Mouse (Mus musculus) ovary, adult 18-20 months (tissue): ENCODE measurements at regions not wholly inside any gene's neighbourhood (a gene's known extent, or its start where the extent isn't known, plus 50 kb on each side); places are given as distances from the start of the nearest gene placed in this dataset.

ENCODE experiments used
- DNase-seq: peaks from one replicate; pipeline ENCODE4 v3.0.0; 2022; ENCODE audit warnings: low spot score, mixed read lengths

DNA sequence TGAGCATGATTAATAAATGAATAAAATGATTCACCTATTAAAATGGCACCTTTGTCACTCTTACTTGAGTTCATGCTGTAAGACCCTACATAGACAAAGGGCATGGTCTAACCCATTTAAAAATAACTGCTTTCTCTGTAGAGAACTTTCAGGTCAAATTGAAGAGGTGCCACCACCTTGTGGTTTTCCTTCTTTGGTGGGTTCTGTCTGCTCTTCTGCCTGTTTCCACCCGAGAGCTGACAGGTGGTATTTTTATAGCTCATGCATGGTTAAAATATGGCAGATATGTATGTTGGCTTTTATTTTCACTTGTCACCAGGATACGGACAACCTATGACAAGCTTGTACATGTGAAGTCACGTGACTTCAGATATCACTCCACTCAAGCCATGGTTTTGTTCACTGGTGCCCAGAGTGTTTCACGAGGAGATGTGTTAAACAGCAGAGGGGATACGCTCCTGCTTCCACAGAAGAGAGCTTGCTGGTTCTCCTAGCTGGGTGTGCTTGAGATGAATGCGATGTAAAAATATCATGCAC is 794.3 kb upstream of the Car8 start:
- no peak for DNase-seq

DNA sequence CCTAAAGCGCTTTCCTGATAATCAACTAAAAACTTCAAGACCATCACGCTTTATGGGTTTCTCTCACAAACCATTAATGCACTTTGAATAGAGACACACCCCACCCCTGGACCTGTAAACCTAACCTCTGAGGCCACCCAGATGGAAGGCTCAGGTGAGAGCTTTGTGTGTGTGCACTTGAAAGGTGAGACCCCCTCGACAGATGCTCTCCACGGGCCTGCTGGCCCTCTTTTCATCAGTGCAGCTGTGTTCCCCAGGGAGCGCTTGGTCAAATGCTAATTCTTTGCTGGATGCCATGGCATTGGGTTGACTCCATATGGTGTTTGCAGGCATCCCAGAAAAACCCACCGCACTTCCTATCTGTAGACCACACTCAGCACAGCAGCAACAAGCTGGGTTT is 792.8 kb upstream of the Car8 start:
- DNase-seq: no peak

DNA sequence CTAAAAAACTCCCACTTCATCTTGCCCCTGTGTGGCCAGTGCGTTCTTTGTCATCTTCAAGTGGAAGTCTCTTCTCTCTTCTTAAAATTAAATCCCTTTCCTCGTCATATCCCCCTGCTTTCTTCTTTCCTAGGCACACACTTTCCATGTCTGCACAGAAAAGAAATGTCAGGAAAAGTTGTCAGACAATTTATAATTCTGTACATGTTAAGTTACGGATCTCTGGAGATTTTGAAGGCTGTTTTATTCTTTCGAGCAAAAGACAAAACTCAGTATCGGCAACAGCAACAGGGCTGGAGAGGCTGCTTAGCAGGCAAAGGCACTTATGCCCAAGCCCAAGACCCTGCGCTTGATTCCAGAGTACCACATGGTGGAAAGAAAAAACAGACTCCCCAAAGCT is 790.1 kb upstream of the Car8 start:
- no peak for DNase-seq

DNA sequence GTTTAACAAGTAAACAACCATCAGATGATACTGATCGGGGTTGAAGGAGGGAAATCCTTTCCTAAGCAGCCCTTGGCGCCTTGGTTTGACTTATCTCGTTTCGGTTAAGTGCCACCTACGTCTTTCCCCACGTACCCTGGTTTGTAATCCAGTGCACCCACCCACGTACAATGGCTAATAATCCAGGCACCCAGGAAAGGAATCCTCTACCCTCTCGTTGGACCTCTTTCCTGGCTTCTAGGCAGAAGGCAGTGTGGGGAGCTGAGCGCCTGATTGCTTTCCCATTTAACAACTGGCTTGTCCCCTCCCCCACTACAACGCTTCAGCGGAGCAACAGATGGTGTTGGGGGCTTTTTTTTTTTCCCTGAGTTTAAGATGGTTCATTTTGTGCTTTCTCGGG is 789.6 kb upstream of the Car8 start:
- no peak for DNase-seq

DNA sequence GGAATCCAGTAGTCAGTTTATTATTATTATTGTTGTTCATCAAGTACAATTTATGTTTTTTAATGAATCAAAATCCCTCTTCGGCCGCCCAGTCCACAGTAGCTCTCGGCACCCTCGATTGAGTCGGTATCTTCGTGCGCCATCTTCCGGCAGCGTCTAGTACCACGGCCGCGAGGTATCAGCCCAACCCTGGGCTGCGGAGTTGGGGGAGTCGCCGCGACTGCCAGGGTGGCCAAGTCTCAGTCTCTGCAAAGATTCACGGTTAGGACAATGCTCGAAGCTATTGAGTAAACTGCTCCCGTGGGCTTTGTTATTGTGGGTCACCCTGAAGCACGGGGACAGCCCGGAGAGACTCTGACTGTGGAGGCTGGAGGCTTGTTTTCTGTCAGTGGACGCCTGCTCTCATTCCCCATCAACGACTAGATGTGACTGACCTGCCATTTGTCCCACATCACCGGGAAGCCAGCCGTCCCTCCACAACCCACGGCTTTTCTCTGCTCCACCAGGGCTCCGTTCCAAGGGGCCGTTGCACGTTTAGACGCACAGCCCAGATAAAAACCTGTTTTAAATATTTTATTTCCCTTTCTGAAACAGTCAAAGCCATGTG is 789.1 kb upstream of the Car8 start:
- peak; percentile 32 for DNase-seq

DNA sequence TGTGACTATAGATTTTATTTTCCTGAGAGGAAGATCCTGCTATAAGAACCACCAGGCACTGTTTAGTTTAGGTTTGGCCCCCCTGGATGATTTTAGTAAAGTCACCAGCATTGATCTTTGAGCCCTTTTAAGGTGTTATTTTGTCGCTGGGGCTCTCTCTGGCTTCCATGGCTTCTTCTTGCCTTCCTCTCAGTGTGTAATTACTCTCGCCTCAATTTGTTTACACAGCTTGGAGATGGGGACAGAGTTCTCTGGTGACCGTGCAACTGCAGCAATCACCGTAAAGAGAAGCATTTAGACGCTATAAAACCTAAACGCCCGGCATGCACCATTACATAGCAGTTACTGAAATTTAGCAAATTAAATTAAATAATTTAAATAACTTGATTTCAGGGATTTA is 788.5 kb upstream of the Car8 start:
- DNase-seq: no peak

DNA sequence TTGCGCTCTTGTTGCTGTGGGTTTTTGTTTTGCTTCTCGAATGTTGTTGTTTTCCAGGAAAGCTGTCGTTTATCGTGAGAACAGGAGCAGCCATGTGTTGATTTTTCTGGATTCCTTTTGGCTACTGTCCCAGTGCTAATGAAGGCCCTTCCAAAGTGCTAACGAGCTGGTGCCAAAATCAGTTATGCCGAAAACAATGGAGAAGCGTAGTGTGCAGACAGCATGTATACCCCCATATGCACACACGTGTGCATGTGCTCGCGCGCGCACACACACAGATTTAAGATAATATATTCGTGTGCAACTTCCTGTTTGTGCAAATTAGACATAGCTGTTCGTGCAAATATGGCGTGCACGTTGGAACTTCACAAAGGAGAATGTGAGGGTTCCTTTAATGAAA is 788.0 kb upstream of the Car8 start:
- no peak for DNase-seq

DNA sequence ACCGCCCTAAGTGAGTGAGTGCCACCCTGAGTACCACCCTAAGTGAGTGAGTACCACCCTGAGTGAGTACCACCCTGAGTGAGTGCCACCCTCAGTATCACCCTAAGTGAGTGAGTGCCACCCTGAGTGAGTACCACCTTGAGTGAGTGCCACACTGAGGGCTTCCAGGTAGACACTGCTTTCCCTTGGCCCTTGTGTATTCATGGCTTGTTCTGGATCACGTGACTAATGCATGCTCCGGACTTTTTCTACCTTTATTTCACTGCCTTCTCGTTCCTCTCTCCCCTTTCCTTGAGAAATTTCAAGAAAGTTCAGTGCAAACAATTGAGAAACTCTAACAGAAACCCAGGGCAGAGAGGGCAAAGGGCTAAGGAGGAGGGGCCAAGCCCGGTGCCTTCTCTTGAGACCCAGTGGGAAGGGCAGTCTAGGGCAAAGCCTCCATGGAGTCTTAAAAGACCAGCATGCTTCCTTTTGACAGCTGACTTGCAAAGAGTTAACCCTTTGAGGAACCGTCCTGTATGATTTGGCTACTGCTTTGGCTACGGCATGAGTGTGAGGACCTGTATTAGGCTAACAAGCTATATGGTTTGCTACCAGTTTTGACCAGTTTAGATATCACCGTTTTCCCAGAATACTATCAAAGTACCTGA is 787.1 kb upstream of the Car8 start:
- DNase-seq: no peak

DNA sequence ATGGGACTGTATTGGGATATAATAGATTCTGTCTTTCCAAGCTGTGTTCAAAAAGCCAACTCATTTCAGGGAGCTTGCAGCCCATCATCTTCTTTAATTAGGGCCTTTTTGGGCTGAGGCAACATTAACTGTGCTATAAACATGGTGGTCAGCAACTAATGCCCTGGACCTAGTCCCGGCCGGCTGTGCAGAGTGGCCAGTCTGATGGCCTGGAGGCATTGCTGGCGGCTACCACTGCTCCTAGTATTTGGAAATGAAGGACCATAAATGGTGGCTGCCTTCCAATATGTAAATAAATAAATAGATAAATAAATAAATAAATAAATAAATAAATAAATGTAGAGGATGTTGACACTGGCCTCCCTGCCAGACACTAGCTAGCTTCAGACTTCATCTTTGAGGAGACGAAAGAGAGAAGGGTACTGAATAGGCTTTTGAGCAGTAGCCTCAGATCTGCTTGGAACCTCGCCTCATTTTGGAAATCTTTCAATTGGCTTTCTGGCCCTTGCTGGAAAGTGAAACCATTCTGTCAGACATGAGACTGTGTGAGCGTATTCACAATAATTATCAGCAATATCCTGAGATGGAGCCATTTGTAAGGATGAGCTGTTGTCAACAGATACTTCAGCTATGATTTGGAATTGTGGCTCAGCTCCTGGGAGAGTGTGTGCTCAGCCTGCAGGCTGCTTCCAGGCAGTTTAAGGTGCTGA is 785.5 kb upstream of the Car8 start:
- DNase-seq: no peak

DNA sequence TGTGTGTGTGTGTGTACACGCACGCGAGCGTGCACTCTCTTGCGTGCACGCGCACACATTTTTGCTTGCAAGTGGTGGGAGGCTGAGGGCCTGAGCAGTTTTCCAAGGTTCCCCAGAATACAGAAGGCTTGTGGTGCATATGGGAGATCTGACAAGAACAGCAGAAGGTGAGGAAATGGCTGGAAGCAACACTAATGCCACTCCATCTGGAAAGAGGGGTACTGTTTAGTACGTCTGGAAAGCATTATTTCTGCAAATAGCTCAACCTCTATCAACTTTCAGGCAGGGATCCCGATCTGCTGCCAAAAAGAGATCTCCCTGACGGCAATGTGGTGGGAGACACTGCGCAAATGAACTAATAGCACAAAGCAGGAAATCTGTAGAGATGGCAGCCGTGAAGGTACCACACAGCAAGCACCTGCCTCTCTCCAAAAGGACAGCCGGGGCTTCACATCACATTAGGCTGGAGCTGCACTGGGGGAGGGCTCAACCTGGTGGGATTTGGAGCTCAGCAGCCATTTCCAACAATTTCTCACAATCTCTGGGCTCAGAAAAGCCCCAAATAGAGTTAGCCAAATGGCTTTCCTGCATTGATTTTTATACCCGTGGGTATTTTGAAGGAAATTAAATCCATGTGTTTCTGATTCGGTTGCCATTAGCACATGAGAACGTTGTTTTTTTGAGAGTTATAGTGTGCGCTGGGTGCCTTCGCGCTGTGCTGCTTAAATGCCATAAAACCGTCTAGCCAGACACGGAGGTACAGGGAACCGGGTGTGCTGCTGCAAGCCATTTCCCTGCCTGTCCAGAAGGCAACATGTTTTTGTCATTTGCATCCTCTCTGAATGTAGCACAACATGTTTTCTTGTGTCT is 780.6 kb upstream of the Car8 start:
- DNase-seq: no peak

DNA sequence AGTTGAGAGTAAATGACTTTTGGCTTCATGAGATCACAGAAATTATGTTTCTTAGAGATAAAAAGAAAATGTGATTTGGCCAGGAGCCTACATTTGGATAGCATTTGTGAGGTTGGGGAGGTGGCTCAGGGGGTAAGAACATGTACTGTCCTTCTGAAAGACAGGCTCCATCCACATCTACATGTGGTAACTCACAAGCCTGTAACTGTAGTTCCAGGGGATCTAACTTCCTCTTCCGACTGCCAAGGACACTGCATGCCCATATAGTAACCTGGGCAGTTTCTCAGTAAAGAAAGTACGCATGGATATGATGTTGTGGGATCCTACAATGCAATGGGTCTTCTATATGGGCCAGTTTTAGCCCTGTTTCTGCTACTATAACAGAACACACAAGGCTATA is 779.4 kb upstream of the Car8 start:
- no peak for DNase-seq

DNA sequence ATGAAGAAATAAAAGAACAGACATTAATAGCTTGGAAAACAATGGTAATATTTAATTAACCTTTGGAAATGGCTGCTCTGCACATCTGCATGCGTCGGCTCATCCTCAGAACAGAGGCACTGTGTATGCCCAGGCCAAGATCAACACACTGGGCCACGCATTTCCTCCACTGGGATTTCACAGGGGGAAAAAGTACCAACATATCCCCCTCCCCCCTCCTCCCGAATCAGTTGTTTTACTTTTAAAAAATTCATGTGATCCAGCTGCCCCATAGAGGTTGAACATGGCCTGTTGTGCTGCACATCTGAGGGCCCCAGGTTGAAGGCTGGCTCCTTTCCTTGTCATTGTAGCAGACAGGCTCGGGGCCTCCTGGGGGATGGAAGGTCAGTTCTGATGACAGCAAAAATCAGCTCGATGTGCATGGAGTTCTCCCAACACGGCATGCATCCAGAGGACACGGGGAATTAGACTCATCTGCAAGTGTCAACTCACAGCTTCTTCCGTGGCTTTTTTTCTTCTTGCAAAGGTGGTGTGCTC is 777.7 kb upstream of the Car8 start:
- no peak for DNase-seq

DNA sequence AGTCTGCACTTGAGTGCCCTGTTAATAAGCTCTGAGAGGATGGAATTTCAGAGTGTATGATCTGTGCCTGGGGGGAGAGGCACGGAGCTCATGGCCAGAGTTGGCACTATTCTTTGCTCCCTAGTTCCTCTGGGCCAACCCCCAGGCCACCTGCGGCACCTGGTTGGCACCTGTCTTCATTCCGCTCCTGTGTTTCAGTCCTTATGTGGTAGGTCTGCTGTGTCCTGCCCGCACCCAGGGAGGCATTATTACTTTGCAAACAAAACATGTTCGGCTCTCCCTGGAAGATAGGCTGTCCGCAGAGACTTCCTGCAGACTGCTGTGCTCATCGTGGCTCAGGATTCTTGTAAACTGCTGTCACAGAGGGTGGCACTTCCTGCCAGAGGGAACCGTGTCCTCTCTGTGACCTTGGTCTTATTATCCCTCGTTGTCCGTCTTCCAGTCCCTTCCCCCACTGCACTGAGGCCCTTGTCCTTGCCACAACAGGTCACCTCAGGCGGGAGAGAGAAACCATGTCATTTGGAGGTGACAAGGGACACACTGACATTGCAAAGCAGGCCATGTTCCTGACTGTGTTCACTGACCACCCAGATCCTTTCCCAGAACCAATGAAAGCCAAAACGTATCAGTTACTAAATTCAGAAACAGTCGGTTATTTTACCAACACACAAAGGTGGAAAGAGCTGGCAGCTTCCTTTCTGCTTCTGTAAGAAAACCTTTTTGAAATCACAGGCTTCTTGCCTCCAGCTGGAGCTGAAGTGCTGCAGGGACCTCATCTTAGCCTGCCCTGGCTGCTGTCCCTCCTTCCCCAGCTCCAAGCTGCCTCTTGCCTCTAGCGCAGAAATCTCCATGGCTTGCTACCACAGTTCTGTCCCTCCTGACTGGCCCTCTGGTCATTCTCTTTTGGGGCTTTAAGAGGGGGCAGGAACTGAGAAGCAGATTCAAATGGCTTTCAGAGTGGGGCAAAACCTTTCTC is 777.0 kb upstream of the Car8 start:
- DNase-seq: no peak

DNA sequence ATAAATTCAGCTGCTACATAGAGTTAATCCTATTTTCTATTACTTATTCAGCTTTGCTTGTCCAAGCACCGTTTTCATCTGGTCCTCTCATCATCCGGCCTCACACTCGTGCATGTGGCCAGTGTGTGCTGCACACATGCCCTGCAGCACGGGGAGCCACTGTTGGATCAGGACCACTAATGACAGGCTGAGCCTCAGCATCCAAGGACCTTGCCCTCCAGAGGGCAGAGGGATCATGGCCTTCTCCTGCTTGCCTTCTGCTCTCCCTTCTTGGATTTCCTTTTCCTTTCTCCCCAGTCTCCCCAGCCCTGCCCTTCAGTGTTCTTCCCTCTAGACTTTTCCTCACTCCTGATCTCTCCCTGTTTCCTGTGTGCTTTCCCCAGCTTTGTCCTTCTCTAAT is 776.1 kb upstream of the Car8 start:
- DNase-seq: no peak

DNA sequence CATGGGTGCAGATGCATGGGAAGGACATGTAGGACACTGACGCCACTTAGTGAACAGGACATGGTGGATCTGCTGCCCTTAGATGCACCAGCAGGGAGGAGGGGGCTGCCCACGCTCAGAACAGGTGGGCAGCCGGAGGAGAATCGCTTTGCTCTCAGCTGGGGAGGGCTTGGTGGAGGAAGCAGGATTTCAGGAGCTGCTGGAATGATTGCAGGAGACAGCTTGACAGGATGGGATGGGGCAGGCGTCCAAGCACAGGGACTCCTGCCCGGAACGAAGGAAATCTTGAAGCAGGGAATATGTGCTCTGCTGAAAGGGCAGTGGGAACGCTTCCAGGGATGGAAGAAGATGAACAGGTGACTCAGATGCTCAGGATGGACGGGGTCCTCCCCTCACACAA is 773.9 kb upstream of the Car8 start:
- no peak for DNase-seq

DNA sequence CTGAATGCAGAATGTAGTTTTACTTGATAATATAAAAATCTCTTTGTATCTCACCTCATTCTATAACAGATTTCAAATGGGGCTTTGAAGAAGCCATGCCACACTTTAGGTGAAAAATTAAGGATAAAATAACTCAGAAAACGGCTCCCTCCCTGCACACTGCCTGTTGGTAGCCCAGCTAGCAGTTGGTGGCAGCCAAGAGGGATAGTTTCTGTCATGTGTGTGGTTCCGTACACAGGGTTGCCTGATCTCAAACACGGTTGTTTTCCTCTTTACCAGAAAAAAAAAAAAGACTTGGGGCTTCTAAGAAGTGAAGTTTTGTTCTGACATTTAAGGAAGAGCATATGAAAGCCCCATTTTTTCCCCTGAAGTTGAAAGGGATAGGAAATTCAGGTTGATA is 773.1 kb upstream of the Car8 start:
- DNase-seq: no peak

DNA sequence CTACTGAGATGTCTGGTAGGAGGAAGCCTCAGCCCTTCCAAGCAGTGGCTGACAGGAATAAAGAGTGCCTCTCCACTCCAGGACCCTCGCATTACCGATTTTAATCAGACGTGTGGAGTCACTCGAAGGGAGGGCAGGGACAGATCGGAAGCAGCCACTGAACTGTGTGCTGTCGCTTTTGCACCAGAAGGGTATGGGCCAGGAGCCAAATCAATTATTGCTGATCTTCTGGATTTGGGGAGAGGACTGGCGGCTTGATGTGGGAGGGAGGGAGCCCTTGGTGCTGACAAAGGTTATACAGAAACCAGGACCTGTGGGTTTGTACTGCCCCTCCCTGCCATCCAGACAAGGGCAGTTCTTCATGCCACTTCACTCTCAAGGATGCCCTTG is 772.3 kb upstream of the Car8 start:
- no peak for DNase-seq

DNA sequence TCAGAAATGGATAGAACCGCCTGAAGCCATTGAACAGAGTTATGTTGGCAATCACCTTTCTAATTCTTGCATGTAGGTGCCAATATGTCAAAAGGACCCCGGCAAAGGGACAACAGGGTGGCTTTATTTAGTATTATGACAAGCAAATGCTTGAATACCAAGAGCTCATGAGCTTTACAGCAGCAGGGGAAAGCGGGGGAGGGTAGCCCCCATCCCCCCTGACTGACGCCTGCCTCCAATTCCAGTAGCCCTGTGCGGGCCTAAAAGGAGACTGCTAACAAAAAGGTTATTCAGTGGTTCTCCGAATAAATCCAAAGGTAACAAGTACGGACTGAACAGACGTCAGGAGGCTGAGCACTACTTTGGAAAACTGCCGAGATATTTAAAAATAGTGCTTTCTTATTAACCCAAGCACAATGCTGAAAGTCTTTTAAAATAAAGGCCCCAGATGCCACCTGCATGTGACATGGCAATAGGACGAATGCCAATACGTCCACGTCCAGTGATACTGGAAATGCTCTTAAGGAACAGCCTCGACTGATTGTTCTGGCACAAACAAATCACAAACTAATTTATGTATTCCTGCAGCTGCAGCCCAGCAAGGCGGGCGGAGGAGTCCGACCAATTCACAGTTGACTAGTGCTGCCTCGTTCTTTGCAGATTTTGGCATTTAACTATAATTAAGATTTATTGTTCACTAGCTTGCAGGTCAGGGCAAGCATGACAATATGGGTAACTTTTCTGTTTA is 771.7 kb upstream of the Car8 start:
- no peak for DNase-seq

DNA sequence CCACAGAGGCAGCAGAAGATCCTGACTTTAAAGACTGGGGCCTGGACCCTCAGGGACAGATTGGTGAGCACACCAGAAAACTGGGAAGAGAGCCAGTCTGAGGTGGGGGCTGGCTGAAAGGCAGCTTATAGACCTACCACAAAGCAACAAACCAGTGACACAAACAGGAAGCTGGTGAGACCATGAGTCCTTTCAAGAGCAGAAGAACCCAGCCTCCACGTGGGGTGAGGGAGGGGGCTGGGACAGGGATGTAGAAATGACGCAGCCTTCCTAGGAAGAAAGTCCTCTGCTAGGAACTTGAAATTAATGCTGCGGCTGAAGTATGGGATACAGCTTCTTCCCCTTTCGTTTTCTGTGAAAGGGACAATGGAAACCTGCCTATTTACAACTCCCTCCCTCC is 770.8 kb upstream of the Car8 start:
- no peak for DNase-seq

DNA sequence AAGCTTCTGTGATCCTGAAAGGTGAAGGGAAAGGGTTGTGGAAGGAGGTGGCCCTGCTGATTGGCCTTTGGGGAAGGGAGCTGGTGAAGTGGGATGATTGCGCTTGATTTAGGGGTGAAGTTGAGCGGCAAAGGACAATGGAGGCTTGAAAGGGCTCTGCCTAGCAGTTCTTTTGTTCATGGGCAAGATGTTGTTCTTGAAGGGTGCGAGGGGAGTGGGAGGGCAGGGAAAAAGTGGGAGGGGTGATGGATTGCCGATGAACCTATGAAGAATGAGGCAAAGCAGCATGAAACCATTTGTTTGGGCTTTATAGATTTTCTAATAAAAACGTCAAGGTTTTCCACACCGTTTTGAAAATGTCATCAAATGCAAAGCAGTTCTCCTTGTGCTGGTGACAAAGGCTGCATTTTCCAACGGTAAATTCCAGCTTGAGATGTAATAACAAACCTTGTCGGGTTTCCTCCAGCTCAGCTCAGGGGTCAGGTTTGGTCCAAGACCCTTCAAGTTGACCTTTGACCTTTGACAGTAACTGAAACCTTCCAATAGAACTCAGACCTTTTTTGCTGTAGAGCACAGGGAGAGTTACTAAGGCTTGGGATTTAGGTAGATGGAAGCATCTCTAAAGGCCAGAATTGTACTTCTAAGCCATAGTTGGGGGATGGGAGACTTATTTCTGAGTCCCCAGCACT is 767.2 kb upstream of the Car8 start:
- no peak for DNase-seq
